Mouse (Mus musculus) intestine, postnatal 0 days (tissue): ENCODE results near the gene Tfpi. TPM values are rescaled to one million over a fixed set of nuclear protein-coding genes. Genes with fewer than 3 reads are reported as not detected.

ENCODE experiments used
- ATAC-seq: fragments of 200-750 bp; cut with Nextera tagmentation; 2 replicates; pipeline ENCODE4 v1.8.0; 2017; ENCODE audit warnings: mild to moderate bottlenecking, moderate TSS enrichment, moderate library complexity
- H3K27ac ChIP-seq: fragments of 300-500 bp; sonication (generic); 2 replicates; pipeline ENCODE4 v1.5.1; 2014; ENCODE audit warnings: mild to moderate bottlenecking, low read depth, low read length, moderate library complexity
- H3K27me3 ChIP-seq: fragments of 300-500 bp; sonication (generic); replicated peaks from 2 replicates; pipeline ENCODE4 v1.6.1; 2014; ENCODE audit warnings: low read length, mixed read lengths; ENCODE audit not compliant: control insufficient read depth, insufficient read depth
- H3K36me3 ChIP-seq: fragments of 300-500 bp; sonication (generic); 2 replicates; pipeline ENCODE4 v1.6.1; 2014; ENCODE audit warnings: mild to moderate bottlenecking, moderate library complexity; ENCODE audit not compliant: control insufficient read depth, insufficient read depth
- H3K4me1 ChIP-seq: fragments of 300-500 bp; sonication (generic); replicated peaks from 2 replicates; pipeline ENCODE4 v1.6.1; 2014; ENCODE audit warnings: antibody characterized with exemption, low read length, mixed read lengths; ENCODE audit not compliant: control insufficient read depth, insufficient read depth
- H3K4me2 ChIP-seq: fragments of 300-500 bp; sonication (generic); replicated peaks from 2 replicates; pipeline ENCODE4 v1.6.1; 2014; ENCODE audit warnings: low read depth, mild to moderate bottlenecking, moderate library complexity
- H3K4me3 ChIP-seq: fragments of 300-500 bp; sonication (generic); 2 replicates; pipeline ENCODE4 v1.5.1; 2014; ENCODE audit warnings: low read depth, low read length
- H3K9ac ChIP-seq: fragments of 300-500 bp; sonication (generic); 2 replicates; pipeline ENCODE4 v1.6.1; 2014; ENCODE audit warnings: mild to moderate bottlenecking, low read depth, low read length
- H3K9me3 ChIP-seq: fragments of 300-500 bp; sonication (generic); 2 replicates; pipeline ENCODE4 v1.6.1; 2016; ENCODE audit warnings: mixed run types; ENCODE audit not compliant: control insufficient read depth
- CTCF ChIP-seq: sonication (generic); IDR thresholded peaks from 2 replicates; pipeline ENCODE4 v1.5.1; 2016; ENCODE audit warnings: low read depth, mild to moderate bottlenecking, control low read depth, antibody characterized with exemption, moderate library complexity
- WGBS: fragments of 180-500 bp; shearing (Covaris S2); extraction: QIAGEN DNeasy Blood & Tissue Kit; methylation state at CpG from one replicate; pipeline ENCODE4 v1.1.7; 2014; 5-methylcytosine and 5-hydroxymethylcytosine counted together
- polyA plus RNA-seq: library from polyadenylated mRNA; unstranded; fragments of >200 nt; fragmentation: Nextera tagmentation; extraction: Ambion mirVana; gene quantifications from 2 replicates; pipeline ENCODE4 v1.2.1, GENCODE M21; 2015

Gene Tfpi
- polyA plus RNA-seq, 1 experiment from 2014 or later = 31.3 TPM

DNA sequence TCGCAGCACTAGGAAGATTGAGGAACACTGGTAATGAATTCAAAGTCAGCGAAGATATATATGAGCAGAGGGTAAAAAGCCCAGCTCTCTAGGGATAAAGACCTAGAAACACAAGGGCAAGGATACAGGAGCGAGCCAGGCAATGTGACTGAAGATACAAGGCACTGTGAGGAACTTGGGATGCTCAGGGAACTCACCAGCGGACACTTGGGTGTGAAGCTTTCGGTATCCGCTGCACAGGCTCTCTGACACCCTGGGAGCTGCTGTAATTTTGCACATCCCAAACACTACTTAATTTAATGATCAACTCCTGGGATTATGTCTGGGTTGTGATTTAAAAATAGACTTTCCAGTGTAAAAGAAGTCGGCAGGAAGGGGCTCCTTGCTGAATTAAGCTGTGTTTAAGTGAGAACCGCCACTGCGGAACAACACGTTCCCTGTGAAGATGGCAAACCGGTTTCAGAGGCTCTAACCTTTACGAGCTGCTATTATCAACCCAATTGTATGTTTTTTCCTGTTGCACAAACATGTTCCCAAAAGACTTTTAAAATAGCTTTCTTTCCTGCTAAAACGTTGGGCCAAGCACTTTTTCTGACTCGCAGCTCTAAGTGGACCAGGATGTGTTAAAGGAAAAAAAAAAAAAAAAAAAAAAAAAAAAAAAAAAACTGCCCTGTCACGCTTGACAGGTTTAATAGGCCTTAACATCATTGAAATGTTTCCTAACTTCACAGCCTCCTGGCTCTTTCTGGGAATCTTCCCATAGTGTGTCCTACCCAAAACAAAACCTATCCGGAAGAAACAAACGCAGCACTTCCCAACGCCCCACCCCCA, 89.8 kb downstream of the Tfpi start:
- no peak for ATAC-seq
- Histone ChIP-seq H3K9me3 (no peaks in the 10 kb centered on the region), H3K36me3 (no peaks in the 10 kb centered on the region), H3K27me3 (no peaks in the 10 kb centered on the region), H3K27ac (no peak overlapping the region), H3K9ac (no peak overlapping the region), H3K4me1 (no peaks in the 10 kb centered on the region; the same call in 1 of the 2 replicates), H3K4me3 (peak overlapping the region; percentile 11; the same call in 1 of the 2 replicates), H3K4me2 (peak overlapping the region; percentile 51)
- 41% methylated on average over 18 of the region's 18 CpGs for WGBS
- TF ChIP-seq CTCF = no peak

DNA sequence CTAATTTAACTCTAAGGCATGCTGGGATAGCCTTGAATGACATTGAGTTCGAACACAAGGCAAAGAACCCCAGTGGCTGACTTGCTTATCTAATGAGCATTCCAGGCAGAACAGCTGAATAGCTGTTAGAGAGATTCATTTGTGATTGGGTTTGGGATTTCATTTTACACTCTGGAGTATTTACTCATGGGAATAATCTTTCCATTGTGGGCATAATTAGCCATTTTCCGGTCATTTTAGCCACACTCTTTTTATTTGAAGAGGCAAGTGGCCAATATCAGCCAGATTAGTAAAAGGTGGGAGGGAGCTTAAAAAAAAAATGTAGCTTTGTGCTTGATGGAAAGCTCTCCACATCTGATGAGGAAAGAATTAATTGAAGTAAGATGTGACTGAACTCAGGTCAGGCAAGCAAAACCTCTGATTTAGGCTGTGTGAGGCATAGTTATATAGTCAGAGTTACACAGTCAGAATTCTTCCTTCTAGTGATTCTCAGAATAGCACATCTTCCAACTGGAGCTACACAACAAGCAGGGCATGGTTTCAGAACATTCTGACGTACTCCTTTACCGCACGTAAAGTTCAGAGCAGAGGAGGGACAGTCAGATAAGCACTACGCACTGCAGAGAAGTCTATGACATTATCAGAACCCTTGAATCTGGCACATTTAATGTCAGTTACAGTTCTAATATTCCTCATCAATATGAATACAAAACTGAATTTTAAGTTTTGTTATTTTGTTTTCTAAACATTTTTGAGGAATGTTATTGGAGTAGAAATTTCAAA, 91.5 kb downstream of the Tfpi start:
- H3K4me2 ChIP-seq = no peak overlapping the region
- H3K9ac ChIP-seq = no peak overlapping the region
- no peak for ATAC-seq
- 74% methylated on average over 6 of the region's 6 CpGs for WGBS
- TF ChIP-seq CTCF = no peak
- no peaks in the 10 kb centered on the region for H3K9me3 ChIP-seq
- H3K27ac ChIP-seq = no peak overlapping the region
- H3K36me3 ChIP-seq = no peaks in the 10 kb centered on the region
- no peak overlapping the region for H3K4me3 ChIP-seq
- H3K27me3 ChIP-seq = no peaks in the 10 kb centered on the region
- H3K4me1 ChIP-seq = no peaks in the 10 kb centered on the region; the same call in 1 of the 2 replicates

DNA sequence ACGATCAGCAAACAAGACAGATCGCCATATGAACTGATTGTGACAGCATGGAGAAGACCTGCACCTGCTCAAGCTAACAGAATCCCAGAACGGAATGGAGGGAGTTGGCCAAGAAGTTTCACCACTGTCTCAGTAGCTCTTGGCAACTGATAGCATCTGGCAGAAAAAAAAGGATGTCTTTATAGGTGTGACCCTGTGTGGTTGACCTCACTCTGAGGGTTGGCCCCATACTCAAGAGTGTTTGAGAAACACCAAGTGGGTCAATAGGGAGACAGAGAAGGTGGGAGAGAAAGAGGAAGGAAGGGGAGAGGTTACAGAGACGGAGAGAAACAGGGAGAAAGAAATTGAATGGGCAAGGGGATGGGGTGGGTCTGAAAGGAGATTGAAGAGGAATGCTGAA, 92.7 kb downstream of the Tfpi start:
- Histone ChIP-seq H3K27me3 (no peaks in the 10 kb centered on the region), H3K4me1 (no peaks in the 10 kb centered on the region; the same call in 1 of the 2 replicates), H3K4me2 (no peak overlapping the region), H3K9ac (no peak overlapping the region), H3K27ac (no peak overlapping the region), H3K36me3 (no peaks in the 10 kb centered on the region), H3K4me3 (no peak overlapping the region), H3K9me3 (no peaks in the 10 kb centered on the region)
- WGBS = 55% methylated on average over 4 of the region's 4 CpGs
- no peak for TF ChIP-seq CTCF
- no peak for ATAC-seq

Other genes starting within 250 kb of the Tfpi start
- gene Calcrl, start 51.4 kb downstream of the Tfpi start, polyA plus RNA-seq = 14.2 TPM in 2 replicates
- gene Ctnnd1, start 174.0 kb upstream of the Tfpi start, polyA plus RNA-seq = 45.4 and 46.1 TPM in 2 replicates
- gene Btbd18, start 182.3 kb upstream of the Tfpi start, polyA plus RNA-seq = 0.07 TPM in 1 of 2 replicates, not detected in the other
- gene Selenoh, start 194.0 kb upstream of the Tfpi start, polyA plus RNA-seq = 83.4 and 90.7 TPM in 2 replicates
- gene Gm28635, start 201.3 kb upstream of the Tfpi start, polyA plus RNA-seq = not detected in 2 replicates
- gene Med19, start 201.6 kb upstream of the Tfpi start, polyA plus RNA-seq = 20.6 and 21.0 TPM in 2 replicates
- gene Tmx2, start 202.4 kb upstream of the Tfpi start, polyA plus RNA-seq = 81.7 and 85.0 TPM in 2 replicates
- 27.6 and 28.4 TPM in 2 replicates for gene Zdhhc5, start 238.4 kb upstream of the Tfpi start, polyA plus RNA-seq